Mouse (Mus musculus) stomach, postnatal 0 days (tissue): ENCODE data around the gene Tle4.

ENCODE experiments used
- CTCF ChIP-seq: IDR thresholded peaks from 2 replicates; pipeline ENCODE4 v1.5.1; 2016; ENCODE audit warnings: antibody characterized with exemption, low read depth, mild to moderate bottlenecking, moderate library complexity
- EP300 ChIP-seq: optimal IDR thresholded peaks from 2 replicates; pipeline ENCODE3; 2016; ENCODE audit warnings: antibody characterized with exemption

- TF ChIP-seq CTCF (no peak), EP300 (no peak)
These were observed 178.0 kb downstream of the Tle4 start for GRCm38 (mm10) chr19:14419886-14420285.
